Mouse (Mus musculus) heart, postnatal 36 days (tissue): ENCODE data around the gene Slc12a5. TPM values are rescaled to one million over a fixed set of nuclear protein-coding genes. Genes with fewer than 3 reads are reported as not detected.

ENCODE experiments used
- DNase-seq, 2 experiments: peaks; one replicate each; pipeline ENCODE4 v3.0.0; 2021 to 2022
- intact Hi-C: fragments of 180-260 bp; cut with DNase I; formaldehyde crosslinking; loops from one replicate; pipeline ENCODE4 v1.15.1; 2025
- total RNA-seq, 2 experiments: library from RNA; stranded (reverse); gene quantifications; 2 replicates each; pipeline ENCODE4 v1.2.3; 2021

Gene Slc12a5
- total RNA-seq, 2 experiments from 2014 or later: 0.33 to 0.87 TPM

GRCm38 (mm10) chr2:164942692-164943290 is 17.8 kb upstream of the Slc12a5 start:
- DNase-seq: no peak
- intact Hi-C loops: no loop called here

- DNase-seq: no peak
- intact Hi-C loops: no loop called here
Observed at GRCm38 (mm10) chr2:164947506-164947905, 13.1 kb upstream of the Slc12a5 start.

- intact Hi-C loops: no loop called here
- DNase-seq: no peak
Observed at GRCm38 (mm10) chr2:164947930-164948329, 12.7 kb upstream of the Slc12a5 start.

DNA sequence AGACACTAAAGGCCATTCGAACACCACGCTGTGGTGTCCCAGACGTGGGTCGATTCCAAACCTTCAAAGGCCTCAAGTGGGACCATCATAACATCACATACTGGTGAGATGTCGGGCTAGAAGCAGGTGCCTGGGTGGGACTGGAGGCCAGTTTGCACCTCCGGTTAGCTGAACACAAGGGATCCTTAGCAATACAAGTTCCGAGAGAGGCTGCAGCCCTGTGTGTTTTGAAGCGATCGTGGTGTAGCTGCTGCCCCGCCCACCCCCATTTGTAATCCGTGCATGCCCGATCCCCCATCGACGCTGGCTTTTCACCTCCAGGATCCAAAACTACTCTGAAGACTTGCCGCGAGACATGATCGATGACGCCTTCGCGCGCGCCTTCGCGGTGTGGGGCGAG is 11.6 kb upstream of the Slc12a5 start:
- intact Hi-C loops: no loop called here
- no peak for DNase-seq

DNA sequence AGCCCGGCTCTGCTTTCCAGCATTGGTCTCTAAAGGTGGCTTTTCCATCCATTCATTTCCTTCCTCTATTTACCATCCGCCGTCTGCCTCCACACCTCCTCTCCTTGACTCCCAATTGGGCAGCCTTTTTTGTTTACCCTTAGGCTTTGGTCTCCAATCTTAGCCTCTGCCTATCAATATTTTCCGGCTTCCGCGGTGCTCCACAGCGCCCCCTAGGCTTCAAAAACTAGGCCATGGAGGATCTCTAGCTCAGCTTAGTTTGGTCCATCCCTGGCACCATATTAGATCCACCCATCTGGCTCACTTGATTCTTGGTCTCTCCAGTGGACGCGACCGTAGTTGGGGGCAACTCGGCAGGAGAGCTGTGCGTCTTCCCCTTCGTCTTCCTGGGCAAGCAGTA is 10.1 kb upstream of the Slc12a5 start:
- intact Hi-C loops: no loop called here
- no peak for DNase-seq

- no peak for DNase-seq
- intact Hi-C loops: loop anchor here (2.0 kb wide), 1 partner anchor 27 kb away; no protein-coding TSS in a partner anchor
Observed at GRCm38 (mm10) chr2:164951745-164952144, 8.9 kb upstream of the Slc12a5 start.

- DNase-seq: no peak
- intact Hi-C loops: loop anchor here (2.0 kb wide), 1 partner anchor 28 kb away; no protein-coding TSS in a partner anchor
Observed at GRCm38 (mm10) chr2:164952448-164952847, 8.2 kb upstream of the Slc12a5 start.

DNA sequence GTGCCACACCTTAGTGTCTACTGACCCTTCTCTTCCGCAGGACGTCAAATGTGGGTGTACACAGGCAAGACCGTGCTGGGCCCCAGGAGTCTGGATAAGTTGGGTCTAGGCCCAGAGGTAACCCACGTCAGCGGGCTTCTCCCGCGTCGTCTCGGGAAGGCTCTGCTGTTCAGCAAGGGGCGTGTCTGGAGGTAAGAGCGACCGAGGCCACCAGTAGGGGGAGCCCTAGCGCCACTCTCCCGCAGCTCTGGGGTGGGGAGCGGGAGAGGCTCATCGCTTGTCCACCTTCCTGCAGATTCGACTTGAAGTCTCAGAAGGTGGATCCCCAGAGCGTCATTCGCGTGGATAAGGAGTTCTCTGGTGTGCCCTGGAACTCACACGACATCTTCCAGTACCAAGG is 7.4 kb upstream of the Slc12a5 start:
- intact Hi-C loops: loop anchor here (2.0 kb wide), 1 partner anchor 28 kb away; no protein-coding TSS in a partner anchor
- DNase-seq: peak; percentile 78 to 82

GRCm38 (mm10) chr2:164955725-164956124 is 4.9 kb upstream of the Slc12a5 start:
- DNase-seq: no peak
- intact Hi-C loops: no loop called here

DNA sequence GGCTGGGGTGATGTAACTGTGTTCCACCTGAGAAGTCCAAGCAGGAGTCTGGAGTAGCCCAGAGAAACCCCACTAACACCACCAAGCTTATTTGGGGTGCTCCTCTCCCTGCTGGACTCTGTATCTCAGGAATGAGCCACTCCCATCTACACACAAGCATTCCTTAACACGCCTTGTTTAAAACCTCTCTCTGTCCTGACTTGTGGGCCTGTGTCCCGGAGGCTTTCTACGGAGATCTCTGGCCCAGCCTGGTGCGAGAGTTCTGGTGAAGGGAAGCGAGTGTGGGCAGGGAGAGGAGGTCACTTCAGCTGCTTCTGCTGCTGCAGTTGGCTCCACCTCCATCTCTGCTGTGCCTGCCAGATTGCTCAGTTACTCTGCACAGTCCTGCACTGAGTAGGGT is 4.4 kb upstream of the Slc12a5 start:
- intact Hi-C loops: no loop called here
- DNase-seq: no peak

GRCm38 (mm10) chr2:164957548-164958315 is 2.9 kb upstream of the Slc12a5 start:
- no peak for DNase-seq
- intact Hi-C loops: no loop called here

- intact Hi-C loops: loop anchor here (1.0 to 10.0 kb wide), 5 partner anchors 71 to 523 kb away; no protein-coding TSS in a partner anchor
- DNase-seq: peak; percentile 65 to 76
Observed at GRCm38 (mm10) chr2:164961506-164962182, 1.0 kb downstream of the Slc12a5 start.

DNA sequence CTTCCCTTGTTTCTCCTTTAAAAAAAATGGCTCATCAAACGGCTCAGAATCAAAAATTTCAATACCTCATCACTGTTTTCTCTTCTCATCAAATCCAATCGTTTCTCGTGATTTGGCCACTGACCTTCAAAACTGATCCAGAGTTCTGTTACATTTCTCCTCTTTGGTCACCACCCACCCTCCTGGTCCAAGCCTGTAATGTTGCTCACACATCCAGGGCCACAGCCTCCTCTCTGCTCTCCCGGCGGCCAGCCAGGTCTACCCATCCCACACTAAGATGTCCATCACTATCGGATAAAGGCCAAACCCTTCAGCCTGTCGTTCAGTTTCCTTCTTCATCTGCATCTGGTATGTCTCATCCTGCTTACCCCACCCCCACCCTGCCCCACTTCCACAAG is 1.6 kb downstream of the Slc12a5 start:
- no peak for DNase-seq
- intact Hi-C loops: loop anchor here (1.0 to 10.0 kb wide), 4 partner anchors 108 to 523 kb away; no protein-coding TSS in a partner anchor

GRCm38 (mm10) chr2:164964242-164964894 is 3.8 kb downstream of the Slc12a5 start:
- intact Hi-C loops: loop anchor here (5.0 to 10.0 kb wide), 2 partner anchors 313 to 520 kb away; no protein-coding TSS in a partner anchor

DNA sequence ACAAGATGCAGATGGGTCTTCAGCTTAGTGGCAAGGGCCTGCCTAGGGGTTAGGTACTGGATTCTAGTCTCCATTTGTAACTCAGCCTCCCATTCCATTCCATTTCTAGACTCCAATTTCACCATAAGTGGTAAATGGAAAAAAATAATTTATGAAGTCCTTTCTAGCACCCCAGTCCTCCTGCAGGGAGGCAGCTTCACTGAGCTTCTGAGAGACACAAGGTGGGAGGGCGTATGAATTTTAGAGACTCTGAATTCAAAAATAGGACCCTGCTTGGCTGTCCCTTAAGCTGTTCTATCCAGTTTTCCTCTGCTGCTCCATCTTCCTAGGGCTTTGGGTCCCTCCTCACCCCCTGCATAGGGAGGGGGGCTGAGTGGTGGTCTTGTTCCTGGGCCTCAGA is 4.4 kb downstream of the Slc12a5 start:
- DNase-seq: no peak
- intact Hi-C loops: loop anchor here (5.0 to 10.0 kb wide), 2 partner anchors 312 to 520 kb away; no protein-coding TSS in a partner anchor

More at GRCm38 (mm10) chr2:164964242-164964894, 3.8 kb downstream of the Slc12a5 start:
- no peak for DNase-seq

- DNase-seq: peak in 1 of 2 experiments; percentile 29
- intact Hi-C loops: loop anchor here (10.0 kb wide), 1 partner anchor 518 kb away; no protein-coding TSS in a partner anchor
Observed at GRCm38 (mm10) chr2:164966381-164966780, 5.8 kb downstream of the Slc12a5 start.

GRCm38 (mm10) chr2:164967193-164967592 is 6.6 kb downstream of the Slc12a5 start:
- DNase-seq: no peak
- intact Hi-C loops: loop anchor here (10.0 kb wide), 1 partner anchor 518 kb away; no protein-coding TSS in a partner anchor

DNA sequence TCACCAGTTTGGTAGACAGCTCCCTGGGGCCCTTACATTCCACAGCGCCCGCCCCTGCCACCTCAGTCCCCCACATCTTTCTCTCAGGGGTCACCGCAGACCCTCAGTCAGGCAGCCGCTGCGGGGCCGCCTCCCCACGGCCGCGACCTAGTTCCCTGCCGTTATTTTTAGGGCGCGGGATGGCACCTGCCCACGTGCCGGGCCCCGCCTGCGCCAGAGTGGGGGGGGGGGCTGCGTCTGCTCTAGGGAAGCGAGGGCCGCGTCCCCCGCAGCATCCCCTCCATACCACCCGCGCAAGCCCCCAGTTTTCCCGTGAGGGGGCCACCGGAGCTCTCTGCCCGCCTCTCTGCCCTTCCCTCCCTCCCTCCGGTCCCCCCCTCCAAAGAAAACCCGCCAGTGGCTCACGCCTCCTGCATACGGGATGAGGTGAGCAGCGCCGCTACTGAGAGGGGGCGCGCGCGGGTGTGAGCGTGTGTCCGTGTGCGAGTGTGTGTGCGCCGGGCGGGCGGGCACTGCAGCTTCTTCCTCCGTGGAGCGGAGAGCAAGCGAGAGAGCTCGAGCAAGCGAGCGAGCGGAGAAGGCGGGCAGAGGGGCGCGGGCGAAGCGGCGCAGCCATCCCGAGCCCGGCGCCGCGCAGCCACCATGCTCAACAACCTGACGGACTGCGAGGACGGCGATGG is 7.3 kb downstream of the Slc12a5 start:
- no peak for DNase-seq
- intact Hi-C loops: loop anchor here (10.0 kb wide), 1 partner anchor 517 kb away; no protein-coding TSS in a partner anchor

GRCm38 (mm10) chr2:164968451-164968851 is 7.8 kb downstream of the Slc12a5 start:
- intact Hi-C loops: loop anchor here (10.0 kb wide), 1 partner anchor 516 kb away; no protein-coding TSS in a partner anchor
- DNase-seq: peak; percentile 66 to 77
